Mouse (Mus musculus) adrenal gland, postnatal 4 days (tissue): ENCODE measurements around the gene Grin2b. TPM values are rescaled to one million over a fixed set of nuclear protein-coding genes. Genes with fewer than 3 reads are reported as not detected.
"Not testable (repeated sequence)": the region's sequence is repeated elsewhere in the genome, so short reads cannot be mapped to it uniquely, and the experiment has no call there.

Experiments
- DNase-seq, 2 experiments: peaks; one replicate each; pipeline ENCODE4 v3.0.0; 2021 to 2022; ENCODE audit warnings: low spot score in 2 of 2, mixed read lengths in 2 of 2
- total RNA-seq, 2 experiments: library from RNA; stranded (reverse); gene quantifications; 2 replicates each; pipeline ENCODE4 v1.2.3; 2021

Gene Grin2b
- total RNA-seq, 2 experiments from 2014 or later, result 0.25 to 2.3 TPM

DNA sequence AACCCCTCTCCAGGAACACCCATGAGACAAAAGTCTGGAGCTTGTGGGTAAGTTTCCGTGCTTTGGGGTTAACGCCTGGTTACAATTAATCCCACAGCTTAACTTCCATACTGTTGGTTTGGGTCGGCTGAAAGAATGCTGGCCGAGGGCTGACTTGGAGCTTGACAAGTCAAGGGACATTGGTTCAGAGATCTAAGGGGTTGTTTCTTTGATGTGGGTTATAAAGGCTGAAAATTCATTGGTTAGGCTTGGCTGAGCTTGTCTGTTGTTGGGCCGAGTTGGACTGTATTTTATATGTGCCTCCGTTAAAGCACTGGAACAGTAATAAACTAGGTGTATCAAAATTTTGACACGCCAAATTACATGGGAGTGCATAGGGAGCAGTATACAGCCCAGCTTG lies 359.6 kb downstream of the Grin2b start:
- DNase-seq, result no peak

DNA sequence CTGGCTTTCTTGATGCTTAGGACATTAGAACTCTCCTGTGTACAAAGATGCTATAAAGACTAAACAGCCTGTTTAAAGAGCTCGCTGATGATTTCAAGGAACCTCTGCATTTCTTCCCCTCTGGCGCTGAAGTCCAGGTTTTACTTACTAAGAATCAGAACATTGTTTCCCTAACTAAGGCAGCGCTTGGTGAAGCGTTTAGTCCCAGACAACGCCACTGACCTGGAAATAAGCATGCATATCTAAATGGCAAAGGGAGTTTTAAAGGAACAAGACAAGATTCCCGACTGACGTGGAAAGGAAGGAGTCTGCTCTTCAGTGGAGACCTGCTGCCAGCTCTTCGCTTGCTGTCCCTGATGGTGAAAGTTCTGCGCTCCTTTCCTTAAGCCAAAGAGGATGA lies 367.9 kb downstream of the Grin2b start:
- no peak for DNase-seq

DNA sequence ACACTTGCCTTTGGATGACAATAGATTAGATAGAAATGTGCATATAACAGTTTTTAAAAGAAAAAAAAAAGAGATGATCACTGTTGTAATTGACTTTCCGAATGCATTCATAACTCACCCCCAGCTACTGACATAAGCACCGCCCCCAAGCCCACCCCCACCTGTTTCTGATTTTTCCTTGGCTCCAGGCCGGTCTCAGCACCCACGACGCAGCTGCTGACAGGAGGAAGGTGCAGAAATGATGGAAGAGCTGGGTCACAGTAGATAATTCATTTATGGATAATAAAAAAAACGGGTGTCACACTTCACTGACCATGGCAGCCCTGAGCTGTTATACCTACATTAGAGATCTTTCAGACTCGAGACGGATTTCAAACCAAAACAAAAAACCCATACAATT lies 373.4 kb downstream of the Grin2b start:
- no peak for DNase-seq

DNA sequence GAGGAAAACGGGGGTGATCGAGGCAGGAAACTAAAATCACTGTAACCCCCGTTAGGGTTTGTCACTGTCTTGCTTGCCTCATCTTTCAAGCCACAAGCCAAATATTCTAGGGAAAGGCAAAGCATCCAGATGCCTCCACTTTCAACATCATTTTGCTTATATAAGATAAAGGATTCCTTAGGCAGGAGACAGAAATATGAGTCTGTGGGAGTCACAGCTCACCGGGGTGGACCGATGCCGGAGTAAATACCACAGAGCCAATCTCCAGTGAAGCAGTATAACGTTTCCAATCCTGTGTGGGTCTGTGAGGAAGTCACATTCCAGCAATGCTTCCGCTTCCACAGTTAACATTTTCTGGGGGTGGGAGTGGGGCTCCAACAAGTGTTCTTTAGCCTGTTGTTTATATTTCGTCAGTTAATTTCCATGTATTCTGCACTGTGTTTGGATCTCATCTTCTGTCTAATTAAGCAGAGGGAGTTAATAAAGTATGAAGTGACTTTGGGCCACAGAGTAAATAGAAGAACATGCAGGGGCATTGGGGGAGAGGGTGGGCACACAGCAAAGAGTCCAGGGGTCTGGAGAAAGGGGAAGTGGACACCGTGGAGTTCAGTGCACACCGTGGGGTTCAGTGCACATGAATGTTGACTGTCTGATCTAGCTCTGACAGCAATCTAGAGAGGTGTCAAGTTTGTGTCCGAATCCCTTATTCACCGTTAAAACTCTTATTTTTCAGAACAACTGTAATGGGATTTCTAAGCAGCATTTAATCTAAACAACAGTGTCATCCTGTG lies 374.9 kb downstream of the Grin2b start:
- DNase-seq, result no peak

DNA sequence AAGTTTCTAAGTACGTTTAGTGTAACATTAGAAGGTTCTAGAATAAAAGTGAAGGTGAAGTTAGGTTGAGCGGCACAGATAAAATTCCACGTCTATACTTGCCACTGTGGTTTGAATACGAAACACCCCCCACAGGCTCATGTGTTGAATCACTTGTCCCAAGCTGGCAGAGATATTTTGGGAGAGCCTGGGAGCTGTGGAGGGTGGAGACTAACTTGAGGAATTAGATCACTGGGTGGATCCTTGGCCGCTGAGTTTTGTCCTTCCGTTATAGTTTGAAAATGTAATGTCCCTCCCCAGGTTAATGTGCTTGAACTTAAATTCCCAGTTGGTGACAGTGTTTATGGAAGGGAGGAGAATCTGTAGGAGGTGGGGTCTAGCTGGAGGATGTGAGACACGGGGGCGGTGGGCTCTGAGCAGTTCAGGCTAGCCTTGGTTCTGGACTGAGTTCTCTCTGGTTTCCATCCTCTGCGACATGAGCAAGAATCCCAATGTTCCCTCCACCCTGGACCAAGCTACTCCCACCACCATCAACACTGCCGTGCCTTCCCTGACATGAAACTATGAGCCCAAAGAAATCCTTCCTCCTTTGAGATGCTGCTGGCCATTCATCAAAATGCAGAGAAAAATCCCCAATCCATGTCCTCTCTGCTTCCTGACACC lies 375.8 kb downstream of the Grin2b start:
- DNase-seq, result no peak

DNA sequence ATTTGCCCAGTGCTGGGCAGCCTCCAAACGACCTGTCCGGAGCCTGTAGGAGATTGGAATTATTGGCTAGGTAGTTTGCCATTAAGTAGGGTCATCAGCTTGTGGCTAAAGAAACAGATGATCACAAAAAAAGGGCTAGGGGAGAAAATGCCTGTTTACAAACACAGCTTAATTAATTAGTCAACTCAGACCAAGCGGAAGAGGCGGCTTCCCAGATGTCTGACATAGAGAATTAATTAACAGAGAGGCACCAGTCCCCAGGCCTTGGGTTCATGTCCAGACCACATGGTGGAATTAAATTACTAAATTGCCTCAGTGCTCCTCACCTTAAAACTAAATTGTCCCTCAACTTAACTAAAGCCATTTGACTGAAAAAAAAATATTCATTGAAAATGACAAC lies 376.4 kb downstream of the Grin2b start:
- no peak for DNase-seq

DNA sequence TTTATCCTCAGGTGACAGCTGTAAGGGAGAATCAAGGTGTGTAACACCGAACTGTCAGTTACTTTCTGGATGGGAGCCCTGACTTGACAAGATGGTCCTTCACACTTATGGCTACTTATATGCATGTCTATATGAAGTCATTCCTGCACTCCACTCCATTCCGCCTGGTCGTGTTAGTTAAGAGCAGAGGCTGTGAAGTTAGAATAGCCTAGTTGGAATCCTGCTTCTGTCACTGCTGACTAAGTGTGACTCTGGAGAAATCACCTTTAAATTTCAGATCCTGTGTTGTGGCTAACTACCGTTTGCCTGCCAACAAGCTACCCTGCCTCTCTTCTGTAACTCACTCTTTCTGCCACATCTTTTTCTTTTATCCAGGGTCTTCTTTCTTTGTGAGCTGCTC lies 381.9 kb downstream of the Grin2b start:
- no peak for DNase-seq

DNA sequence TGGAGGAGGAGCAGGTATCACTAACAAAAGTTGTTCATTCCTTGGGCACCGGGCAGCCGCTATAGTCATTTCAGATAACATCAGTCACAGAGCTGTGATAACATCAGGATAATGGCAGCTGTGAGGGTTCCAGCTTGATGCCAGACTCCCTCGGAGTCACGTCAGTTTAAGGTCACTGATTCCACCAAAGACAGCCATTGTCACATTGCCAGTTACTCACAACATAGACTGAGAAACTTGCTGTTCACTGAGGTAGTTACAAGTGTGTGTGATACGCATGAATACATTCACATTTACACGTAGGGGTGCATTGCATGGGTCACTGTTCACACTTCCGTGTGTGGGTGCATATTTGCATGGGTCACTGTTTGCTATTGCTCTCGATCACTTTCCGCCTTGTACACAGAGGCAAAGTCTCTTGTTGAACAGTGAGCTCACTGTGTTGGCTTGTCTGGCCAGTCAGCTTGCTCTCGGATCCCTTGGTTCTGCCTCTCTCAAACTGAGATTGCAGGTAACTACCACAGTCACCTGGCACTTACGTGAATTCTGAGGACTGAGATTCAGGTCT lies 383.6 kb downstream of the Grin2b start:
- no peak for DNase-seq

DNA sequence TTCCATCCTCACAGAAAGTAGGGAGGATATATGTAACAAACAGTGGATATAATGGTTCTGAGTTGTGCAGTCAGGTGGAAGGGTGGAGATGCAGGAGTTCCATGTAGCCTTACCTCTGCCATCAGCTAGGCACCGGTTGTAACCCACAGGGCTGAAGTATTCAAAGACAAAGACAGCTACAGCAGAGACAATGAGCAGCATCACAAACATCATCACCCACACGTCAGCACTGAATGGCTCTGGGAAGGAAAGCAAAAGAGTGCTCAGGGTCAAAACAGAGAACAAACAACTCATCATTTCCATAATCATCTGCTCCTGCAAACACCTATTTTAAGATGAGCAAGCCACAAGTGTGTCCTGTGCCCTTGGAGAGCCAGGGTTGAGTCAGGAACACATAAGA lies 398.6 kb downstream of the Grin2b start:
- no peak for DNase-seq

DNA sequence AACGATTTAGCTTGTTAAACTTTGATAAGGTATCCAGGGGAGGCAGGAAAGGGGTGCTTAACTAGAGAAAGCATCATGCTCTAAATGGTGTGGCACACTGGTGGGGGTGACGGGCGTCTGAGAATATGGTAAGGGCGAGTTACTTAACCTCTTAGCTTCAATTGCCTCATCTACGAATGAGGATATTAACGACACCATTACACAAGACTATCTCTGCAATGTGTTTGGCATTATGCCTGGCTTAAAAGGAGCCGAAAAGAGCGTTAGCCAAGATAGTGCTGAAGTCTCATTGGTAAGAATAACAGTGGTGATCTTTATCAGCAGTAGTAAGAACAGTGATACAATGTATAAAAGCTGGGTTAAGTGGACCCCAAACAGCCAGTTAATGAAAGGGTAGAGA lies 405.7 kb downstream of the Grin2b start:
- DNase-seq, result no peak

DNA sequence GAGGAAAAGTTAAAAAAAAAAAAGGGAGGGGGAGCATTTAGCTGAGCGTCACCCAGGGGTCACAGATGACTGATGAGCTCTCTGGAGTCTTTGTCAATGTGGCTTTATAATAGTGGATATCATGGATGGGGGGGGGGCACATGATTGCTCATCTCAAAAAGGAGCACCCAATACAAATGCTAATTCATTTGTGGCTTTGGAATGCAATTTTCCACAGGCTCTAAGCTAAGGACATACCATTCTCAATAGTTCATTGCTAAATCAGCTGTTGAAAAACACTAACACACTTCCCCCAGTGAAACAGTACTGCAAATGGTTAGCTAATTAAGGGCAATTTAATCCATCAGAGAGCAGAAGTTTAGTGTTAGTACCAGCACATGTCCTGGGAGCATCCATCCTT lies 414.6 kb downstream of the Grin2b start:
- DNase-seq, result no peak

DNA sequence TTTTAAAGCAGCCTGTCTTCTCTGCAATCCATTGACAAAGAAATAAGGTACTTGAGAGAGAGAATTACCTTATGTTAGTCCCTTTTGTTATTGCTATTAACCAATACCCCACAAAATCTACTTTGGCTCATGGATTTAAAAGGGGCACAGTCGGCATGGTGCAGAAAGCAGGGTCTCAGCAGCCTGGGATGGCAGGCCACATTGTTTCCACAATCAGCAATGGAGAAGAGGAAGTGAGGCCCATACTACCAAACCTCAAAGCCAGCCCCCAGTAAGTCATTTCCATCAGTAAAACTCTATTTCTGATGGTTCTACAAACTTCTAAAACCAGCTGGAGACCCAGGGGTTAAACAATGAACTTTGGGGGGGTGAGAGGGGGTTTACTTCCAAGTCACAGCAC lies 417.2 kb downstream of the Grin2b start:
- no peak for DNase-seq

DNA sequence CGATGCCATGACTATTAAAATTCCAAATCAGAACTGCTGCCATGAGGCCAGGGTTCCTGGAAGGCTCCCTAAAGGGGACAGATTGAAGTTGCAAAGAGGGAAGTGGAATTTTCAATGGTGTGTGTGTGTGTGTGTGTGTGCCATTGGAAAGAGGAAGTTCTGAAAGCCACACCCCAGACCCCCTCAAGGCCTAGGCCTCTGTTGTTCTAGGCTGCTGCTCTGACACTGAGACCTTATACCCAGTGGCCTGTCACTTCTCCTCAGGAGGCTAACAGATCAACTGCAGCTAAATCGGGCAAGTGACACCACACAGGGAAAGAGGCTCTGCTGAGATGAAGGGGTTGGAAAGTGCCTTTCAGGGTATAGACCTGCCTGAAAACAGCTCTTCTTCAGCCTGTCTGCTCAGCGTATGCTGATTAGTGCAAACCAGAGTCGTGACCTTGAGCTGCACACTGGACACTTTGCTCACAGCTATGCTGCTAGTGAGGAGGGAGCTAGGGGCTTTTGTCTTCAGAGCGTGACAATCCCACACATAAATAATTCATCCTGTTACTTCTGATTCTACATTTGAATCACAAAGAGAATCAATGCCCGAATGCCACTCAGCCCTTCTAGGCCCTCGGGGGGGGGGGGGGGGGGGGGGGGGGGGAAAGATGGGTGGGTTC lies 424.8 kb downstream of the Grin2b start:
- DNase-seq, result no peak

DNA sequence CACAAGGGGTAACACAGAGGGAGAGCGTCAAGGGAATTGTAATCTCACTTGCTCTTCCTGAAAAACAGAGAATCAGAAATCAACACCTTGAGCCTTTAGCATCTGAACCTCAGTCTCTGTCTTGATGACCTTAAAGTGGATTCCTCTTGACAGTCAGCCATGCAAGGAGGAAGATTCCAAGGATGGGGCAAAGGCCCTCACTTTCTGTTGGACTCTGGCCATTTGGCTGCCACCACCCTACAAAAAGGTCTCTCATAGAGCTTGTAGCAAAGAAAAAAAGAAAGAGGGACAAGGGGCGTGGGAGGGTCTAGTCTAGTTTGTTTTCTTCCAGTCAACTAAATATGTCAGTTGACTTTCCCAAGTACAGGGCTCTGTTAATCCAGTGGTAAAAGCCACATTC lies 427.7 kb downstream of the Grin2b start:
- DNase-seq, result no peak

DNA sequence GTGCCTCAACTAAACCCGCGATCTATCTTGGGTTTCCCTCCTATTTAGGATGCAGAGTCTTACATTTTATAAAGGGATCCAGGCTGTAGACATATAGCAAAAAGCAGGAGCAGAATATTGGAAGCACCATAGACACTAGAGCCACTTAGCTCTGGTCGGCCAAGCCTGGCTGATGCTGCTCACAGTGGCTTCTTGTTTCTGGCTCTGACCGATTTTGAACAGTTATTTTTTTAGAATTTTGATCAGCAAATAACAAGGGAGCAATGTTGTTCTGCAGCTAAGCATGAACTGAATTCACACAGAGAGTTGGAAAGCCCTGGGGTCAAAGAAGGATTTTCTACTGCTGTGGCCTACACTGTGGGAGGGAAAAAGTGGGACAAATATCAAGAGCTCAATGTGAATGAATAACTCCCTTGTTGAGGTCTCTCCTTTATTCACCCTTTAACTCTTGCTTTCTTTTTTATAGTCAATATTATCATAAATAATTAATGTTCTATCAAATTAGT lies 439.0 kb downstream of the Grin2b start:
- DNase-seq, result no peak

DNA sequence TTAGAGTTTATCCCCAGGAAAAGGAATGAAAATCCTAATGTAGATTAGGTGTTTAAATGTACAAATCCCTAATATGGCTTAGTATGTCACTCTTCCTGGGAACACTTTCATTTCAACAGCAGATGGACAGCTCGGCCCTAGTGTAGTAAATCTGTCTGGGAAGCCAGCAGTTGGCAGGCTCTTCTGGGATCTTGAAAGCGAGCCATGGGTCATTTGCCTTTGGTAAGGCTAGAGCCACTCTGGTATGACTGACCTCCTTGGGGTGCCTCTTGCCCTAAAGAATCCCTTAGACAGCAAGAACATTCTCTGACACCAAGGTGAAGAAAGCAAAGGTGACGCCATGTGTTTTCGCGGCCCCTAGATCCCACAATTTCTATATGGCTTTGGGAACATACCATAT lies 446.2 kb downstream of the Grin2b start:
- no peak for DNase-seq

DNA sequence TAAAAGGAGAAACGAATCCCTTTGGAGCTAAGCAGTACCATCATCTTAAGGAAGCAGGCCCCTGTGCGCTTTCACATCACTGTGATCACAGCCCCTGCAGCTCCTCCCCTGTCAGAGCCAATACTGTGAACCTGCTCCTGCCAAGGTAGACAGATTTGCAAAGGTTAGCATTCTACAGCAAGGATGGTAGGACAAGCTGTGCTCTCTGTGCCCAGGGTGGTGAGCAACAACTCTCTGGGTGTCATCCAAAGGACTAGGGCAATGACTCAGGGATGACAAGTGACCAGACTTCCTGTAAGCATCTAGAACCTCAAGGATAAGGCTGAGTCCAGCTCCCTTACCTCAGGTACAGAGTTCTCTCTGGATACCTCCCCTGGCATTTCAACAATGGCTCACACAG lies 451.6 kb downstream of the Grin2b start:
- no peak for DNase-seq

DNA sequence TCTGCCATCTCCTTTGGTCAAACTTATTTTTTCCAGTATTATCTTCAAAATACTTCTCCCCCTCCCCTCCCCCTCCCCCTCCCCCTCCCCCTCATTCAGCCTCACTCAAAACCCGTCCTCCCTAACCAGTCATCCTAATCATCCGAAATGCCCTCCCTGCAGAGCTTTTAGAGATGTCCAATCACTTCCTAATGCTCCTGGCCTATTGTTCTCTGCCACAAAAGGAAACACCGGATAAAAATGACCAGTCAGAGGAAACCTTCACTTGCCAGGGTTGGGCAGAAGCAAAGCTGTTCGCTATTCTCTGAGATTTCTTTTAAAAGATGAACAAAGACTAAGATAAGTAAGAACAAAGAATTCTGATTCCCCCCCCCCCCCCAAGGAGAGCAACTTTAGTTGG lies 458.4 kb downstream of the Grin2b start:
- DNase-seq, result no peak

DNA sequence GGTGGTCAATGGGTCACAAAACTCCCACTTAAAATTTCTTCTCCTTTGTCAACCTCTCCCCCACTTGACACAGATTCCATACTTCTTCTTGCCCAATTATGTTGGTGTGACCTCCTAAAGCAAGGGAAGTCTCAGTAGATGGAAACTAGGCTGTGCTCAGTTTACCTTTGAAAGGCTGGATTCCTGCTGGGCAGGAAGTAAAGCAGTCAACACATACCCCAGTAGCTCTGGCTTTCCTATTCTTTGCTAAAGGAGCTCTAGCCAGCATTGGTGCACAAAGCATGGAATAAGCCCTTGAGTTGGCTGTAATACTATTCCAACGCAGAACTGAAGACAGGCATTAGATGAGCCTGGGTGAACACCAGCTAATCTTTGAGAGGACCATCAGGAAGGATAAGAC lies 459.1 kb downstream of the Grin2b start:
- DNase-seq, result no peak

DNA sequence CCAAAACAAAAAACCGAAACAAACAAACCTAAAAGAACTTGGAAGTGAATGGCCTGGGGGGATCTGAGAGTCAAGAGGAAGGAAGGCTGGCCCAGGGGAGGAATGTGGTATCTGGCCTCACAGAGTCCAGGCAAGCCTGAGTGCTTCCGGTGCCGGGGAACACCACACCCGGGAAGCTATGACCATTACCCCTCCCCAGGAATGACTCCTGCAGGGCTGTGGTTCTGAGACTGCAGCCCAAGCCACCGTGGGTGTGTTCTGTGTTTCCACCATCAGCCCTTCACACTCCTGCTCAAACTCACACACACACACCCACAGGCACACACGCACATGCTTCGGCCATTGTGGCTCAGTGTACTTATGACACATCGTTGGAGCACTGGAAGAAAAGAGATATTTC lies 459.6 kb downstream of the Grin2b start:
- DNase-seq, result no peak

DNA sequence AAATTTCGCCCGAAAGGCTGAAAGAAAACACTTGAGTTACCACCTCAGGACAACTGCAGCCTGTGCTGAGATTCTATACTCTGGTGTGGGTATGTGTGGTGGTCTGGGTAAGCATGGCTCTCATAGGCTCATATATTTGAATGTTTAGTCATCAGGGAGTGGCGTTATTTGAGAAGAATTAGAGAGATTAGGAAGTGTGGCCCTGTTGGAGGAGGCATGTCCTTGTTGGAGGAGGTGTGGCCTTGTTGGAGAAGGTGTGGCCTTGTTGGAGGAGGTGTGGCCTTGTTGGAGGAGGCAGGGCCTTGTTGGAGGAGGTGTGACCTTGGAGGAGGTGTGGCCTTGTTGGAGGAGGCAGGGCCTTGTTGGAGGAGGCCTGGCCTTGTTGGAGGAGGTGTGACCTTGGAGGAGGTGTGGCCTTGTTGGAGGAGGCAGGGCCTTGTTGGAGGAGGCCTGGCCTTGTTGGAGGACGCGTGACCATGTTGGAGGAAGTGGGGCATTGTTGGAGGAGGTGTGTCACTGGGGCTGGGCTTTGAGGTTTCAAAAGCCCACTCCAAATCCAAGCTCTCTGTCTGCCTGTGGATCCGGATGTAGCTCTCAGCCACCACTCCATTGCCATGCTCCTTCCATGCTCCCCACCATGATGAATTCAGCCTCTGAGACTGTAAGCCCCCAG lies 466.3 kb downstream of the Grin2b start:
- not testable (repeated sequence) for DNase-seq
